Mouse (Mus musculus) embryonic facial prominence, embryonic 10.5 days (tissue): ENCODE results near the gene Socs7. TPM values are rescaled to one million over a fixed set of nuclear protein-coding genes. Genes with fewer than 3 reads are reported as not detected.

Experiments
- DNase-seq: peaks from one replicate; pipeline ENCODE4 v3.0.0-alpha.2; 2017; ENCODE audit warnings: low spot score
- H3K27ac ChIP-seq: fragments of 300-500 bp; sonication (generic); replicated peaks from 2 replicates; pipeline ENCODE4 v1.5.1; 2016; ENCODE audit warnings: mild to moderate bottlenecking
- H3K27me3 ChIP-seq: fragments of 300-500 bp; sonication (generic); replicated peaks from 2 replicates; pipeline ENCODE4 v1.6.1; 2016; ENCODE audit warnings: low read depth, mild to moderate bottlenecking; ENCODE audit not compliant: poor library complexity, severe bottlenecking
- H3K36me3 ChIP-seq: fragments of 300-500 bp; sonication (generic); replicated peaks from 2 replicates; pipeline ENCODE4 v1.6.1; 2016; ENCODE audit warnings: mild to moderate bottlenecking, moderate library complexity
- H3K4me1 ChIP-seq: fragments of 300-500 bp; sonication (generic); 2 replicates; pipeline ENCODE4 v1.6.1; 2016
- H3K4me3 ChIP-seq: fragments of 300-500 bp; sonication (generic); 2 replicates; pipeline ENCODE4 v1.5.1; 2016; ENCODE audit warnings: mild to moderate bottlenecking, moderate library complexity
- H3K9me3 ChIP-seq: fragments of 300-500 bp; sonication (generic); 2 replicates; pipeline ENCODE4 v1.6.1; 2016; ENCODE audit warnings: mild to moderate bottlenecking
- WGBS: fragments of 180-500 bp; shearing (Covaris S2); methylation state at CpG from one replicate; pipeline ENCODE4 v1.1.7; 2016; 5-methylcytosine and 5-hydroxymethylcytosine counted together
- polyA plus RNA-seq: library from polyadenylated mRNA; unstranded; fragments of >200 nt; fragmentation: Nextera tagmentation; extraction: Ambion mirVana; gene quantifications from 2 replicates; pipeline ENCODE4 v1.2.1, GENCODE M21; 2016

The Socs7 gene
- polyA plus RNA-seq, 1 experiment from 2014 or later = 3.3 TPM

DNA sequence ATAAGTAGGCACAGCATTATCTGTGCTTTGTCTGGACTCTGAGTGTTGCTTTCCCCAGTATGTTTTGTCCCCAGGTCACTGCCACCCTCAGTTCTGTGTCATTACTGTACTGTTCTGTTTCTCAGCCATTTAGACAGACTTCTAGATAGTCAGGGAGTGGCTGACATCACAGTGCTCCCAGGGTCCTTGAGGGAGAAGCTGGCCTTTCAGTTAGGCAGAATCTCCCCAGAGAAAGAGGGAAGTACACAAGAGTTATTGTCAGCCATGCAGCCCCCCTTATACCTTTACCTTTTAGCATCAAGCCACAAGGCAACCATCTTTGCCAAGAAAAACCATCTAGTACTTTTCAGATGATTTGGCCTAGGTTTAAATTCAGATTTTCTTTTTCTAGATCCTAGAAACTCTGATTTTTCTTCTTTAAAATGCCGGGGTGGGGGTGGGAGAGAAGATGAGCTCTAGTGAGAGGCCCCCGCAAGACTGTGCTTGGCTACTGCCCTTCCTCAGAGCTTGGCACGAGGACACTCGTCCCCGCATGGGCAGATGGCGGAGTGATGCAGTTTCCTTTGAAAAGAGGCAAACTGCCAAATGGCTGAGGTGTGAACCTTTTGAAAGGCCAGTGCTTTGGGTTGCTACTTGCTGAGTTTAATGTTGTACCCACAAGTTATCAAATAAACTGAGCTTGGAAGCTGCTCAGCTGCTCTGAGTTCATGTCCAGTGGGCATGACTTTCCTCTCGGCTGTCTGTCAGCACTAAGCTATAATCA lies 8.2 kb downstream of the Socs7 start:
- H3K36me3 ChIP-seq = peaks cover 43% of the 10 kb centered on the region
- no peak overlapping the region for H3K4me3 ChIP-seq
- no peak overlapping the region for H3K27ac ChIP-seq
- 93% methylated on average over 7 of the region's 7 CpGs for WGBS
- H3K4me1 ChIP-seq = peaks cover 5% of the 10 kb centered on the region
- DNase-seq = no peak
- H3K9me3 ChIP-seq = no peaks in the 10 kb centered on the region
- no peaks in the 10 kb centered on the region for H3K27me3 ChIP-seq

DNA sequence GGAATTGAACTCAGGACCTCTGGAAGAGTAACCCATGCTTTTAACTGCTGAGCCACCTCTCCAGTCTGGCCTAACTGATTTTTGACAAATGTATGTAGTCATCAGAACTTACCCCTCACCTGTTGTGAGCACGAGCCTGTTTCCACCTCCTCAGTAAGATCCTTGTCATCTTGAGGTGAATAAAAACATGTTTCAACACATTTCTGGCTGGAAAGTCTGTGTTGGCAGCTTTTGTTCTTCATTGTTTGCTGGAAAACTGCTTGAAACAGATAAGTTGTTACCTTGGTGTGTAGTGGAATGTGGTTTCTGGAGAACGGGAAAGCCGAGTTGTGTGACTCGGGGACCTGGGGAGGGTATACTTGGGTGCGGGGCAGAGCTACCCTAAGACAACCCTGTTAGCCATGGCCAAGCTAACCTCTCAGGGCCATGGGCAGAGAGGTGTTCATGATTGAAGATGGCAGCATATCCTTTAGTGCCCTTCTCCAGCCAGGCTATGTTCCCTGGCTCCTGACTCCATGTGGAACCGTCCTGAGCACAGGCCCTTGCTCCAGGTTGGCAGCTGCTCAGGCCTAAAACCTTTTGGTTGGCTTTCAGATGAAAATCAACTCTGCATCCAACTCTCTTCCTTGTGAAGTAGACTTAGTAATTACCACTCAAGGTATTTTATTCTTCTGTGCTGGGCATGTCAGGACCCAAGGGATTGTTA lies 10.0 kb downstream of the Socs7 start:
- Histone ChIP-seq H3K4me1 (no peaks in the 10 kb centered on the region), H3K27ac (no peak overlapping the region), H3K9me3 (no peaks in the 10 kb centered on the region), H3K4me3 (no peak overlapping the region), H3K36me3 (peaks cover 57% of the 10 kb centered on the region), H3K27me3 (no peaks in the 10 kb centered on the region)
- 90% methylated on average over 6 of the region's 6 CpGs for WGBS
- no peak for DNase-seq

DNA sequence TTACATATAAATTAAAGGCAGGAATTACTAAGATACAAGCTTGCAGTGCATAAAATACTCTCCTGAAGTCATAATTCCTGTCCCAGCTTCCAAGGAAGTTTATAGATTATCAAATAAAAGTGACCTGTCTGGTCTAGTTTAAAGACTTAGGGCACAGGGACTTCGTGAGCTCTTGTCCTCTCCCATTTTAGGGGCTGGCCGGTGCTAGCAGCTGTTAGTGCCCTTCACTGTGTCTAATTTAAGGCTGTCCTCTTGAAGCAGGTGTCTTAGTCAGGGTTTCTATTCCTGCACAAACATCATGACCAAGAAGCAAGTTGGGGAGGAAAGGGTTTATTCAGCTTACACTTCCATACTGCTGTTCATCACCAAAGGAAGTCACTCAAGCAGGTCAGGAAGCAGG lies 11.1 kb downstream of the Socs7 start:
- Histone ChIP-seq H3K27me3 (no peaks in the 10 kb centered on the region), H3K36me3 (peaks cover 61% of the 10 kb centered on the region), H3K27ac (no peak overlapping the region), H3K4me1 (no peaks in the 10 kb centered on the region), H3K4me3 (no peak overlapping the region), H3K9me3 (no peaks in the 10 kb centered on the region)
- DNase-seq = no peak
- 91% methylated on average over 2 of the region's 2 CpGs for WGBS

DNA sequence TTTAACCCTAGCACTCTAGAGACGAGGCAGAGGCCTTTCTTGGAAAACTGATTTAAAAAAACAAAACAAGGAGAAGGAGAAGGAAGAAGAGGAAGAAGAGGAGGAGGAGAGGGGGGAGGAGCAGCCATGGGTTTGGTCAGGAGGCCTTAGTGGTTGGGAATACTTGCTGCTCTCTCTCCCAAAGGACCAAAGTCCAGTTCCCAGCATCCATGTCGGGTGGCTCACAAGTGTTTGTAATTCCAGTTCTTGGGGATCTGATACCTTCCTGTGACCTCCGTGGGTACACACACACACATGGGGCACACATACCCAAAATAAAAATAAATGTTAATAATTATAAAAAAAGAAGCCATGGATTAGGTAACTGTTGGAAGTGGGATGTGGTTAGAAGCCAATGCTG lies 17.7 kb downstream of the Socs7 start:
- no peak for DNase-seq
- H3K27ac ChIP-seq = no peak overlapping the region
- H3K4me1 ChIP-seq = no peaks in the 10 kb centered on the region
- H3K9me3 ChIP-seq = no peaks in the 10 kb centered on the region
- no peaks in the 10 kb centered on the region for H3K27me3 ChIP-seq
- H3K36me3 ChIP-seq = peaks cover 91% of the 10 kb centered on the region
- H3K4me3 ChIP-seq = no peak overlapping the region
- 80% methylated on average over 3 of the region's 3 CpGs for WGBS

DNA sequence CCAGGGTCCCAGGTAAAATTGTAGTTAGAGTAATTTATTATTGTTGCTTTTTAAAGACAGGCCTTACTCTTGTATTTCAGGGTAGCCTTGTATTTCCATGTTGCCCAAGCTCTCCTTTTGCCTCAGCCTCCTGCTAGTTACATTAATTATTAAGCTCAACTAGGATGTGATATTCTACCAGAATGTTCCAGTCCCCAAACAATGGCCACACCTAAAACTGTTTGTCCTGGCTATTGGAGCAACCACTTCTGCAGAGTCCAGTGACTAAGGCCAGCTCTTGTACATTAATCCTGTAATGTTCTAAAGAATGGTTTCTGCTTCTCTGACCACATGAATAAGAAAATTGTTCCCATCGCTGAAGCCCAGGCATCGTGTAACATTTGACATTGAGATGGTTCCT lies 20.7 kb downstream of the Socs7 start:
- no peak for DNase-seq
- no peak overlapping the region for H3K4me3 ChIP-seq
- H3K9me3 ChIP-seq = no peaks in the 10 kb centered on the region
- no peaks in the 10 kb centered on the region for H3K4me1 ChIP-seq
- peaks cover 88% of the 10 kb centered on the region for H3K36me3 ChIP-seq
- no peaks in the 10 kb centered on the region for H3K27me3 ChIP-seq
- 90% methylated on average over 2 of the region's 2 CpGs for WGBS
- no peak overlapping the region for H3K27ac ChIP-seq

DNA sequence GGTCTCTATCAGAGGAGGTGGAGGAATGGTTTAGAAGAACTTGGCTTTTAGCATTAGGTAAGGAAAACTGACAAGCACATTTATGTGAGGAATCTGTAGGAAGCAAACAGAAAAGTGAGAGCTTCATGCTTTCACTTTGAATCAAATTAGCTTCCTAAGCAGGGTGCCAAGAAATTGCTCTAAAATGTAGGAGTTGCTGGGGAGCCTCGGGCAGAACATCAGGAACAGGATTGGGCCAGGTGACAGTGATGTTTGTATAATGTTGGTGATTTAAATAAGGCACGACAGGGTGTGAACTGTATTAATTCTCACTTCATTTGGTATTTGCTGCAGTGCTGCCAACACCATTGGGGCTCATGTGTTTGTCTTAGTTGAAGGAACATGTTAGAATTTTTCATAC lies 21.4 kb downstream of the Socs7 start:
- 73% methylated on average over 2 of the region's 2 CpGs for WGBS
- Histone ChIP-seq H3K36me3 (peaks cover 86% of the 10 kb centered on the region), H3K4me1 (no peaks in the 10 kb centered on the region), H3K27me3 (no peaks in the 10 kb centered on the region), H3K4me3 (no peak overlapping the region), H3K27ac (no peak overlapping the region), H3K9me3 (no peaks in the 10 kb centered on the region)
- no peak for DNase-seq

DNA sequence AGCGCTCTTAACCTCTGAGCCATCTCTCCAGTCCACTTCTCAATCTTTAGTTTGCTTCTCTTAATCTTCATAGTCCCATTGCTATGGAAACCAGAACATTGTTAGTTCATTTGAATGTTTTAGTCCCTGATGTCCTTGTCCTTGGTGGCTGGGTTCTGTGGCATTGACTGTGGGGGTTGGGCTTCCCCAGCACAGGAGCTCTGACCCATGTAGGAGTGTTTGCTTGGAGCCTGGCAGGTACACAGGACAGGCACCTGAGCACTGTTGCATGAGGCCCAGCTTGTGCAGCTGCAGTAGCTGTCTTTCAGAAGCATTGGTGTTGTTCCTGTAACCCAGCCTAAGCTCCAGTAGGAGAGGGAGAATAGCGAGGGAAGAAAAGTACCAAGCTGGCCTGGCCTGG lies 25.5 kb downstream of the Socs7 start:
- peaks cover 92% of the 10 kb centered on the region for H3K36me3 ChIP-seq
- 91% methylated on average over 2 of the region's 2 CpGs for WGBS
- H3K9me3 ChIP-seq = no peaks in the 10 kb centered on the region
- H3K4me1 ChIP-seq = no peaks in the 10 kb centered on the region
- no peak overlapping the region for H3K27ac ChIP-seq
- H3K27me3 ChIP-seq = no peaks in the 10 kb centered on the region
- no peak overlapping the region for H3K4me3 ChIP-seq
- no peak for DNase-seq

DNA sequence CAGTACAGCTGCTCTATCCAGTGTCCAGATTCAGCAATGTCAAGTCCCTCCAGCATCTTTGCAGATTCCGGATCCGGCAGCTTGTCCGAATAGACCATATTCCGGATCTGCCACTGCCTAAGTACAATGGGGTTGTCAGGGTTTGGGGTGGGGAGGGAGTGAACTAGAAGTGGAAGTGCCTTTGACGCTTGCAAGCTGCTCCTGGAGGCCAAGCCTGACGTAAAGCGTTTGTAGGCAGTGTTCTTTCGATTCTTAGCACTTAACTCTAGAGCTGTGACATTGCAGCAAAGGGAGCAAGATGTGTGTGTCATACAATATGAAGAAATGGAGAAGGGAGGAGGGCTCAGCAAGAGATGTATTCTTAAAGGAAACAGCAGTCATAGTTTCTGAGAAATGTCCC lies 26.8 kb downstream of the Socs7 start:
- WGBS = 87% methylated on average over 8 of the region's 8 CpGs
- H3K9me3 ChIP-seq = no peaks in the 10 kb centered on the region
- H3K4me1 ChIP-seq = no peaks in the 10 kb centered on the region
- no peak overlapping the region for H3K4me3 ChIP-seq
- peaks cover 92% of the 10 kb centered on the region for H3K36me3 ChIP-seq
- H3K27ac ChIP-seq = no peak overlapping the region
- H3K27me3 ChIP-seq = no peaks in the 10 kb centered on the region
- DNase-seq = no peak

DNA sequence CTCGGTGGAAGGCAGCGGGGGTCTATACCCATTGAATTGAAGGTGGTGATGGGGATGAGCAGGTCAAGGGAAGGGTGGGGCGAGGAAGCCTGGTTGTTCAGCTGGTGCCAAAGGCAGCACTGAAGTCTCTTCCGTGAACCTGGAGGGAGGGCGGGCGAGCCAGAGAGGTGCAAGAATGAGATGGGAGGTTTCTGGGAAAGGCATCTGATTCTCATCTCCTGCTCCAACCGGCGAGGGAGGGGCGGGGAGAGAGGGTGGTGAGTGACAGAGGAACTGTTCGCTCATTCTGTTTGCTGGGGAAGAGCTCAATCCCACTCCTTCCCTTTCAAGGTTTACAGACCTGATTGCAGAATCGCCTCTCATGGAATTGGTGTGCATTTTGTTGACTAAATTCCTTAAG lies 31.3 kb downstream of the Socs7 start:
- Histone ChIP-seq H3K27me3 (no peaks in the 10 kb centered on the region), H3K9me3 (no peaks in the 10 kb centered on the region), H3K4me3 (no peak overlapping the region), H3K36me3 (peaks cover 89% of the 10 kb centered on the region), H3K4me1 (no peaks in the 10 kb centered on the region), H3K27ac (no peak overlapping the region)
- 71% methylated on average over 11 of the region's 11 CpGs for WGBS
- no peak for DNase-seq

DNA sequence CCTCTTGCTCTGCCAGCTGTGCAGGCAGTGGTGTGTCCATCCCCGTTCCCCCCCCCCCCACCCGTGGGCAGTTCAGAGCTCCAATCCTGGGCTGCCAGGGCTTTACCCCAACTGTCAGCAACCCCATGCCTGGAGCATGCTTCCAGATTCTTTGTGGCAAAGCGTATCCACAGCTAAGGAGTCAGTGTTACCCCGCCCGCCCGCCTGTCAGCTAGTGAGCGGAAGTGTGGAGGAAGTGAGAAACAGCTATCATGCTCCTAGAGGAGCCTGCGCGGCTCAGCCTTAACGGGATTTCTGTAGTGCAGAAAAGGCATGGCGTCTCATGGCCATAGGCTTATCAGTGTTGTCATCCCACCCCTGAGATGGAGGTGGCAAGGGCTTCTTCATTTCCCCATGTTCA lies 31.8 kb downstream of the Socs7 start:
- no peak for DNase-seq
- 83% methylated on average over 11 of the region's 11 CpGs for WGBS
- H3K9me3 ChIP-seq = no peaks in the 10 kb centered on the region
- peaks cover 88% of the 10 kb centered on the region for H3K36me3 ChIP-seq
- no peaks in the 10 kb centered on the region for H3K4me1 ChIP-seq
- no peaks in the 10 kb centered on the region for H3K27me3 ChIP-seq
- no peak overlapping the region for H3K27ac ChIP-seq
- no peak overlapping the region for H3K4me3 ChIP-seq

DNA sequence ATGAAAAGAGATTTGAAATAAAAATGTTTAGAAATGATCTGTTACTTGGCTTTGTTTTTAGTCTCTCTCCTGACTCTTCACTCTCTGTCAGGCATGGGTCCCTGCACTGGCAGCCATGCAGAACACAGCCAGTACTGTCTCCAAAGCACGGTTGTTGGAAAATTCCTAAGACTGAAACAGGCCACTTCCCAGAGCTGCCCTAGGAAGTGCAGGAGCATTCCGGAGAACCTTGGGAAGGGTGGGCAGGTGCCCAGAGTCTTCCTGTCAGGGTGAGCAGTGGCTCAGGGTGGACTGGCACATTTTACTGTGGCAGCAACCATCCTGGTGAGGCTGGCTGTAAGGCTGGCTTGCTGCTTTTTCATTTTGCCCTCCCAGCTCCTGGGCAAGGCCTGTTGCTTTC lies 36.2 kb downstream of the Socs7 start:
- peaks cover 49% of the 10 kb centered on the region for H3K36me3 ChIP-seq
- peaks cover 25% of the 10 kb centered on the region for H3K4me1 ChIP-seq
- H3K9me3 ChIP-seq = no peaks in the 10 kb centered on the region
- peaks cover 26% of the 10 kb centered on the region for H3K27me3 ChIP-seq
- 78% methylated on average over 2 of the region's 2 CpGs for WGBS
- DNase-seq = no peak
- H3K4me3 ChIP-seq = no peak overlapping the region
- H3K27ac ChIP-seq = no peak overlapping the region

DNA sequence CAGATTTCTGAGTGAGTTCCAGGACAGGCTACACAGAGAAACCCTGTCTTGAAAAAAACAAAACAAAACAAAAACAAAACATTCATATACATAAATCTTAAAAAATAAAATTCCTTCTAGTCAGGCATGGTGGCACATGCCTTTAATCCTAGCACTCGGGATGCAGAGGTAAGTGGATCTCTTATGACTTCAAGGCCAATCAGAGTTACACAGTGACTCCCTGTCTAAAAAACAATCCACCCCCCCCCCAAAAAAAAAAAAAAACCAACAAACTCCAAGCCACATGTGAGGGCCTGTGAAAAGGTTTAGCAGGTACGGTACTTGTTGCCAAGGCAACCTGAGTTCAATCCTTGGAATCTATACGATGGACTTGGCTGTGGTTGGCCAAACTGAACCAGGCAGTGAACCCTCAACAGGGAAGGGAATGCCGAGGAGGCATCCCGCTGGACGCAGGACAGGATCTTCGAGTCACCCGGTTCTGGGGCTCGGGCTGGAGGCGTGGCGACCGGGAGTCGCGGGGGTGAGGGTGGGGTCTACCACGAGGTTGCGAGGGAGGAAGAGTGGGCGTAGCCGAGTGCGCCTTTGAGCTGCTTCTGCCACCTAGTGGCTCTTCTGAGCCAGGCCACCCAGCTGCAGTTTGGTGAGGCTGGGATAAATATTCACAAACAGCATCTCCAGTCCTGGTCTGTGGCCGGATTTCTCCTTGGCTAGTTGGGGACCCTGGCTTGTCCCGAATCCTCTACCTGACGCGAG lies 37.8 kb downstream of the Socs7 start:
- peak; percentile 90 for DNase-seq
- Histone ChIP-seq H3K36me3 (peaks cover 33% of the 10 kb centered on the region), H3K27ac (no peak overlapping the region; the same call in 1 of the 2 replicates), H3K4me1 (peaks cover 42% of the 10 kb centered on the region), H3K9me3 (no peaks in the 10 kb centered on the region), H3K4me3 (peak overlapping the region; percentile 55), H3K27me3 (peaks cover 42% of the 10 kb centered on the region)
- 5% methylated on average over 23 of the region's 23 CpGs for WGBS
